Mouse (Mus musculus) liver, postnatal 0 days (tissue): ENCODE data around the gene Them4.

Experiments used
- CTCF ChIP-seq: sonication (generic); IDR thresholded peaks from 2 replicates; pipeline ENCODE4 v1.5.1; 2016; ENCODE audit warnings: antibody characterized with exemption, low read depth
- EP300 ChIP-seq: IDR thresholded peaks from 2 replicates; pipeline ENCODE4 v1.6.1; 2016; ENCODE audit warnings: antibody characterized with exemption, low read depth, mild to moderate bottlenecking

DNA sequence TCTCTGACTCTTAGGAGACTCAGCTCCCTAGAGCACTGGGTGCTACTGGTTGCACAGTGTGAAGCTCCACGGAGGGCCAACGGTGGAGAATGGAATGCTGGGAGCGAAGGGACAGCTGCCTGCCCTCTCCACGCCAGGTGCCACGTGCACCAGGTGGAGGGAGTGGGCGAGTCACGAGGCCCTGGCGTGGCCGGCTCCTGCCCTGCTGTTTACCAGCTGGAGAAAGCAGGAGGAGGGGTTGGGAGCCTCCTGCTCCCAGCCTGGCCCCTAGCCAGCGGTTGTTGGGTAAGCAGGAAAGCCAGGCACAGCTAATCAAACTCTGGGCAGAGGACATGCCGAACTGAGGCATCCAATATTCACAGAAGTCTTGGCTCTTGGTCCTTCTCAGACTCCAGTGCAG lies 61.7 kb downstream of the Them4 start:
- TF ChIP-seq EP300 (no peak; the same call in 1 of the 2 replicates), CTCF (no peak)
